Mouse (Mus musculus) ES-E14 (cell line): ENCODE data around the gene Usf2. TPM values are rescaled to one million over a fixed set of nuclear protein-coding genes. Genes with fewer than 3 reads are reported as not detected.

Source experiments
- DNase-seq: peaks from one replicate; pipeline ENCODE4 v3.0.0-alpha.2; 2013; ENCODE audit warnings: low read depth, low spot score
- H3K27ac ChIP-seq: 2 replicates; pipeline ENCODE4 v1.5.1; 2012; ENCODE audit warnings: low read depth, mild to moderate bottlenecking, low read length, moderate library complexity, mixed read lengths; ENCODE audit not compliant: poor library complexity, insufficient read depth, severe bottlenecking
- H3K36me3 ChIP-seq: 2 replicates; pipeline ENCODE4 v1.6.1; 2012; ENCODE audit warnings: mild to moderate bottlenecking, low read length, moderate library complexity, mixed read lengths; ENCODE audit not compliant: control insufficient read depth, poor library complexity, insufficient read depth, severe bottlenecking
- H3K4me1 ChIP-seq, 2 experiments: fragments of 150-350 bp in 1 of 2; sonication (generic) in 1 of 2; 2 replicates each; pipeline ENCODE4 v1.6.1; 2012; ENCODE audit warnings: low read length in 2 of 2, mild to moderate bottlenecking in 1 of 2, mixed read lengths in 1 of 2; ENCODE audit not compliant: control insufficient read depth in 2 of 2, insufficient read depth in 2 of 2, poor library complexity in 1 of 2
- H3K4me3 ChIP-seq, 2 experiments: fragments of 150-350 bp in 1 of 2; sonication (generic) in 1 of 2; 2 replicates each; pipeline ENCODE4 v1.5.1; 2012; ENCODE audit warnings: low read length in 2 of 2, low read depth in 1 of 2, mild to moderate bottlenecking in 1 of 2, mixed read lengths in 1 of 2; ENCODE audit not compliant: insufficient read depth in 1 of 2, poor library complexity in 1 of 2, severe bottlenecking in 1 of 2
- H3K9ac ChIP-seq: 2 replicates; pipeline ENCODE4 v1.6.1; 2012; ENCODE audit warnings: low read depth, mild to moderate bottlenecking, low read length, mixed read lengths; ENCODE audit not compliant: poor library complexity, insufficient read depth, severe bottlenecking
- H3K9me3 ChIP-seq: fragments of 150-350 bp; sonication (generic); 2 replicates; pipeline ENCODE4 v1.6.1; 2012; ENCODE audit warnings: low read depth, mild to moderate bottlenecking, low read length; ENCODE audit not compliant: control insufficient read depth, insufficient read depth
- CHD2 ChIP-seq: IDR thresholded peaks from 2 replicates; pipeline ENCODE4 v1.6.1; 2014; ENCODE audit warnings: mild to moderate bottlenecking, low read depth, low read length, inconsistent platforms
- HCFC1 ChIP-seq: IDR thresholded peaks from 2 replicates; pipeline ENCODE4 v1.6.1; 2012; ENCODE audit warnings: low read length, inconsistent platforms, borderline replicate concordance; ENCODE audit not compliant: insufficient read depth
- MAFK ChIP-seq: IDR thresholded peaks from 2 replicates; pipeline ENCODE4 v1.6.1; 2014; ENCODE audit warnings: mild to moderate bottlenecking, low read depth, low read length, inconsistent platforms; ENCODE audit not compliant: insufficient read depth
- ZC3H11A ChIP-seq: IDR thresholded peaks from 2 replicates; pipeline ENCODE4 v1.6.1; 2012; ENCODE audit warnings: low read depth, mild to moderate bottlenecking, inconsistent platforms, low read length, borderline replicate concordance
- ZNF384 ChIP-seq: IDR thresholded peaks from 2 replicates; pipeline ENCODE4 v1.6.1; 2012; ENCODE audit warnings: low read depth, low read length, inconsistent platforms
- in situ Hi-C, 2 experiments: fragments of 600-800 bp; cut with MboI; formaldehyde crosslinking; loops; one replicate each; pipeline ENCODE4 v1.15.1; 2025; ENCODE audit warnings: low sequenced_read_pairs in 2 of 2, inconsistent platforms in 1 of 2; ENCODE audit not compliant: unreplicated experiment in 2 of 2
- total RNA-seq: library from RNA; depleted of rRNA; stranded (reverse); fragments of 300-350 nt; gene quantifications from 2 replicates; pipeline ENCODE4 v1.2.3, GENCODE M21; 2012

Gene Usf2
- total RNA-seq, 1 experiment: 32.1 TPM

DNA sequence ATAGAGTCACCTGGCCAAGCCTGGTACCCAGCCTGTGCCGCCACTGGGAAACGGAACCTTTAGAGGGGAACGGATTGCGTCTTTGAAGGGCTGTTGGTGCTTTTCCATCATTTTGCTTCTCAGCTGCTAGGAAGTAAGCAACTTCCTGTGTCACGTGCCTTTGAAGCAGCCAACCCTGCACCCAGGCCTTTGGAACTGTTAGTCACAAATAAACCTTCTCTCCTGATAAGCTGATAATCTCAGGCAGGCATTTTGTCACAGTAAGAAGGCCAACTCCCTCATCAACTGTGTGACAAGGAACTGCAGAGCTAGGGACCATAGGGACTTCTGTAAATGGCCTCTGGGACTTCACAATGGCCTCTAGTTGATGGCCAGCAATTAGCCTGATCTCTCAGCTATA, 35.5 kb upstream of the Usf2 start:
- H3K4me1 ChIP-seq: no peaks in the 10 kb centered on the region
- in situ Hi-C loops: no loop called here
- H3K4me3 ChIP-seq: no peak overlapping the region
- no peak for TF ChIP-seq ZNF384
- no peak for DNase-seq
- no peaks in the 10 kb centered on the region for H3K9me3 ChIP-seq
- no peaks in the 10 kb centered on the region for H3K36me3 ChIP-seq
- H3K9ac ChIP-seq: no peak overlapping the region
- H3K27ac ChIP-seq: no peak overlapping the region

GRCm38 (mm10) chr7:30988519-30989162, 32.0 kb upstream of the Usf2 start:
- TF ChIP-seq ZC3H11A (no peak), MAFK (no peak), ZNF384 (no peak), CHD2 (no peak), HCFC1 (no peak)
- no peaks in the 10 kb centered on the region for H3K4me1 ChIP-seq
- H3K9me3 ChIP-seq: no peaks in the 10 kb centered on the region
- H3K4me3 ChIP-seq: no peak overlapping the region
- in situ Hi-C loops: no loop called here
- no peaks in the 10 kb centered on the region for H3K36me3 ChIP-seq
- H3K9ac ChIP-seq: no peak overlapping the region
- DNase-seq: no peak
- H3K27ac ChIP-seq: no peak overlapping the region

DNA sequence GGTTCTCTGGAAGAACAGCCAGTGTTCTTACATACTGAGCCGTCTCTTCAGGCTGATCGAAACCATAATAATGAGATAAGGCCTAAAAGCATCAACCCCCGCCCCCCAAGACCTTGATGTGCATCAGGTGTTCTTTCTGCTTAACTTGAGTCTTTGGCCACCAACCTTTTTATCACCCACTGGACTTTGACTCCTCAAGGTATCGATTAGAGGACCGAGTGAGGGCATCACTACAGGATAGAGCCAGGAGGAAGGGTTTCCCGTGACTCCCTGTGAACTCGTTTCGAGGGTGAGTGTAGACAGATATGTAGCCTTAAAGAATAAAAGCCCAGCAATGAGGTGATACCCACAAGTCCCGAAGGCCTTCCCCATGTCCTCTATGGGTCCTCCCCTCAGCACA, 28.8 kb upstream of the Usf2 start:
- H3K9ac ChIP-seq: no peak overlapping the region
- H3K4me1 ChIP-seq: no peaks in the 10 kb centered on the region
- in situ Hi-C loops: no loop called here
- H3K4me3 ChIP-seq: no peak overlapping the region
- H3K27ac ChIP-seq: no peak overlapping the region
- TF ChIP-seq MAFK (no peak), CHD2 (no peak), ZC3H11A (no peak), ZNF384 (no peak), HCFC1 (no peak)
- no peak for DNase-seq
- H3K36me3 ChIP-seq: no peaks in the 10 kb centered on the region
- H3K9me3 ChIP-seq: no peaks in the 10 kb centered on the region

GRCm38 (mm10) chr7:30981703-30982102, 25.1 kb upstream of the Usf2 start:
- Histone ChIP-seq H3K36me3 (no peaks in the 10 kb centered on the region), H3K9ac (no peak overlapping the region), H3K9me3 (no peaks in the 10 kb centered on the region), H3K27ac (no peak overlapping the region), H3K4me3 (no peak overlapping the region), H3K4me1 (no peaks in the 10 kb centered on the region)
- in situ Hi-C loops: no loop called here
- no peak for DNase-seq
- TF ChIP-seq ZC3H11A (no peak), HCFC1 (no peak), CHD2 (no peak), ZNF384 (no peak), MAFK (no peak)
